Mouse (Mus musculus) cerebellum, adult 11-12 months (tissue): ENCODE measurements around the gene Bcl7b.

Source experiments
- DNase-seq: peaks from one replicate; pipeline ENCODE4 v3.0.0; 2022

The Bcl7b gene

GRCm38 (mm10) chr5:135168063-135169062 lies at the start of gene Bcl7b:
Bcl7b (plus strand) TSS chr5:135168283.
- DNase-seq = peak; percentile 98

- DNase-seq = peak; percentile 44
Observed at GRCm38 (mm10) chr5:135118589-135119081, 49.4 kb upstream of the Bcl7b start.

GRCm38 (mm10) chr5:135120753-135121152 lies 47.3 kb upstream of the Bcl7b start:
- no peak for DNase-seq

GRCm38 (mm10) chr5:135126121-135126520 lies 42.0 kb upstream of the Bcl7b start:
- DNase-seq = no peak

- DNase-seq = no peak
Observed at GRCm38 (mm10) chr5:135127669-135128068, 40.4 kb upstream of the Bcl7b start.

- DNase-seq = no peak
Observed at GRCm38 (mm10) chr5:135129747-135130146, 38.3 kb upstream of the Bcl7b start.

- peak; percentile 20 for DNase-seq
Observed at GRCm38 (mm10) chr5:135133736-135134405, 34.2 kb upstream of the Bcl7b start.

- no peak for DNase-seq
Observed at GRCm38 (mm10) chr5:135134534-135134933, 33.5 kb upstream of the Bcl7b start.

GRCm38 (mm10) chr5:135139881-135140280 lies 28.2 kb upstream of the Bcl7b start:
- DNase-seq = no peak

GRCm38 (mm10) chr5:135144469-135144868 lies 23.6 kb upstream of the Bcl7b start:
- no peak for DNase-seq

- no peak for DNase-seq
Observed at GRCm38 (mm10) chr5:135145532-135145931, 22.6 kb upstream of the Bcl7b start.

GRCm38 (mm10) chr5:135145955-135146354 lies 22.1 kb upstream of the Bcl7b start:
- no peak for DNase-seq

GRCm38 (mm10) chr5:135148715-135149052 lies 19.4 kb upstream of the Bcl7b start:
- DNase-seq = no peak

GRCm38 (mm10) chr5:135149053-135149819 lies 18.8 kb upstream of the Bcl7b start, which contains the start of gene Tbl2:
Tbl2 (plus strand) TSS chr5:135149657.
- DNase-seq = peak; percentile 99

- DNase-seq = no peak
Observed at GRCm38 (mm10) chr5:135149820-135150178, 18.3 kb upstream of the Bcl7b start.

- DNase-seq = no peak
Observed at GRCm38 (mm10) chr5:135156496-135156895, 11.6 kb upstream of the Bcl7b start.

- no peak for DNase-seq
Observed at GRCm38 (mm10) chr5:135161221-135161620, 6.9 kb upstream of the Bcl7b start.

- DNase-seq = peak; percentile 19
Observed at GRCm38 (mm10) chr5:135161650-135162049, 6.4 kb upstream of the Bcl7b start.

GRCm38 (mm10) chr5:135162361-135162760 lies 5.7 kb upstream of the Bcl7b start:
- peak; percentile 16 for DNase-seq

GRCm38 (mm10) chr5:135162821-135163220 lies 5.3 kb upstream of the Bcl7b start:
- no peak for DNase-seq

- peak; percentile 48 for DNase-seq
Observed at GRCm38 (mm10) chr5:135166909-135167308, 1.2 kb upstream of the Bcl7b start.

- DNase-seq = no peak
Observed at GRCm38 (mm10) chr5:135167469-135167868, 614 bp upstream of the Bcl7b start.

GRCm38 (mm10) chr5:135169479-135169878 lies 1.4 kb downstream of the Bcl7b start:
- no peak for DNase-seq
